Mouse (Mus musculus) activated CD4-positive, CD25-positive, alpha-beta regulatory T cell, adult 9 weeks (primary cell): ENCODE results near the gene Slc35b1. TPM values are rescaled to one million over a fixed set of nuclear protein-coding genes. Genes with fewer than 3 reads are reported as not detected.

ENCODE experiments used
- polyA plus RNA-seq: library from polyadenylated mRNA; unstranded; fragments of 100-300 nt; shearing (Covaris generic); gene quantifications from one replicate; pipeline ENCODE4 v1.2.1, GENCODE M21; 2017

Gene Slc35b1
- 79.2 TPM for polyA plus RNA-seq

DNA sequence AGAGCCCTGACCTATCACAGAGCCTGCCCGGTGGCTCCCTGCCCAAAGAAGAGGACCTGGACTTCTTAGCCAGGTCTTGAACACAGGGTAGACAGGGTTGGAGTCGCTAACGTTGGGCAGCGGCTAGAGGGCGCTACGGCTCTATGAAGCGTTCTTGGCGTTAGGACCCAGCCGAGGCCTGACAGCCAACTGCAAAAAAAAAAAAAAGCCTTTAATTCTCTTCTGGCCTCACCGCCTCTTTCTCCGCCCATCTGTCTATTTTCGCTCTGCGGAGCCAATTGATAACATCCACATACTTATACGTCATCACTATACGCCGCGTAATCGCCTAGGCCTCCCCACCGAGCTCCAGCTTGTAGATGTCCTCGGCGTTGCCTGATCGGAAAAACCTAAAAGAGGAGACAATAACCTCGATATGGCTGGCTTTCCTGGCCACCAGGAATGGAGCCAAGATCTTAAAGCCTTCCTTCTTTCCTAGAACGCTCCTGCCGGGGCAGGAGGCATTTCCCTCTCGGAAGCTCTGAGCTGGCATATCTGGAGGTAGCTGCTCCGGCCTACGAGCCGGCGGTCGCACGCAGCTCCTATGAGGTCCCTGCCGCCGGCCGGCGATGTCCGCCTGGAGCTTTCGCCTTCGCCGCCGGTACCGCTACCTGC lies at the start of gene Slc35b1:
Gene Slc35b1 (plus strand): TSS at position 374 of the 654 bp plus-strand sequence.

DNA sequence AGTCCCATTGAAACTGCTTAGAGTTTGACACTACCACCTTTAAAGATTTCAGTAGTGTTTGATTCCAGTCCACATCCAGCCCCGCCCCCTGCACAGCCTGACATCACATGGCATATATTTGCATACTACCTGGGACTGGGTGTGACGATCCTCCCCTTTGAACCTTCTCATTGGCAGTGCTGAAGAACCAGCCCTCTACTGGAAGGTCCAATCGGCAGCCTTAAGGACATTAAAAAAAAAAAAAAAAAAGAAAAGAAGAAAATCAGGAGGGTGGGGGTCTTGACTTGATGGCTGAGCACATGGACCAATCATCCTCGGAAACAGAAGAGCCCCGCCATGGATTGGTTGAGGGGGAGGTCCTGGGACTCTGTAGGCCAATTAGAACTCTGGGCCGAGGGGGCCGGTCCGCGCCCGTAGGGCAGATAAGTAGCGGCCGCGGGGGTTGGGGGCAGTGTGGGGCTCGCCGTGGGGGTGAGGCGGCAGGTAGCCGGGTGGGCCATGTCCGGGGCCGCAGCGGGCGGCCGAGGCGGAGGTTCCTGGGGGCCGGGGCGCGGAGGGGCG lies 47.8 kb upstream of the Slc35b1 start, which contains the start of gene Fam117a:
Gene Fam117a (plus strand): TSS at position 451 of the 561 bp plus-strand sequence.

DNA sequence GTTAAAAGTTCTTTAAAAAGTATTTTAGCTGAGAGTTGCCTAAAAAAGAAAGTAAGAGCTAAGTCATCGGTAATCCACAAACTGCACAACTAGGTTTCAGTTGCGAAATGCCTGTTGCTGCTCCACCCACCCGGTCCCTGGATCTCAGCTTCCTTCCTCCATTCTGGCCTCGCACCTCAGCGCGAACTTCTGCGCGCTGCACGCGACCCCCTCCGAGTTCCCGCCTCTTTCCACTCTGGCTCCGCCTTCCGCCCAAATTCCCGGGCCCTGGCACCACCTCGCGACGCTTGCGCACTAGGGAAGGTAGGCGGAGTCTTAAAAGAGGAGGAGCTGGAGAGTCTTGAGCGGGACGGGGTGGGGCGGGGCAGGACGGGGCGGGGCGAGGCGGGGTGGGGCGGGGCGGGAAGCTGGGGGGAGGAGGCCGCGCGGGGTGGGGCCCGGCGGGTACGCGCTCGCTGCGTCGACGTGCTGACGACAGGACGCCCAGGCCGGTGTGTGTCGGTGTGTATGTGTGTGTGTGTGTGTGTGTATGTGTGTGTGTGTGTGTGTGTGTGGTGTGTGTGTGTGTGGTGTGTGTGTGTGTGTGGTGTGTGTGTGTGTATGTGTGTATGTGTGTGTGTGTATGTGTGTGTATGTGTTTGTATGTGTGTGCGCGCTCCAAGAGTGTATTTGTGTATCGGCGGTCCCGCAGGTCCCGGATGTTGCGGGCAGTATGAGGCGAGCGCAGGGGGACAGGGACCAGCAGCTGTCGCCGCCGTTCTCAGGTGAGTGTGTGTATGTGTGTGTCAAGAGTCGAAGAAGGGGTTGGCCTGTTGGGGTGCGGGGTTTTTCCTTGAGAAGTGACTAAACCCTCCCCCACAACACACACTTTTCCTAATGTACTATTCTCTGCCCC lies 29.4 kb downstream of the Slc35b1 start, which contains the start of gene Spop:
Gene Spop (plus strand): TSS at position 440 of the 895 bp plus-strand sequence.

Other genes with a start within 250 kb of the Slc35b1 start
- gene Dlx4, start 238.4 kb upstream of the Slc35b1 start, polyA plus RNA-seq = not detected
- not detected for gene Tac4, start 123.2 kb upstream of the Slc35b1 start, polyA plus RNA-seq
- gene Kat7, start 74.4 kb upstream of the Slc35b1 start, polyA plus RNA-seq = 116 TPM
- 22.3 TPM for gene Fam117a, start 47.7 kb upstream of the Slc35b1 start, polyA plus RNA-seq
- 213 TPM for gene Spop, start 29.4 kb downstream of the Slc35b1 start, polyA plus RNA-seq
- not detected for gene Nxph3, start 129.9 kb downstream of the Slc35b1 start, polyA plus RNA-seq
- not detected for gene Ngfr, start 203.0 kb downstream of the Slc35b1 start, polyA plus RNA-seq